Mouse (Mus musculus) kidney, embryonic 14.5 days (tissue): ENCODE results near the gene Capn15. TPM values are rescaled to one million over a fixed set of nuclear protein-coding genes. Genes with fewer than 3 reads are reported as not detected.
A peak's percentile ranks its signal among the peaks of the same experiment; 100 is the strongest.

Experiments
- ATAC-seq: fragments of 200-750 bp; cut with Nextera tagmentation; 2 replicates; pipeline ENCODE4 v1.8.0; 2017; ENCODE audit warnings: moderate number of reproducible peaks, mild to moderate bottlenecking, moderate TSS enrichment, moderate library complexity; ENCODE audit not compliant: low FRiP score, low TSS enrichment
- H3K27ac ChIP-seq: fragments of 300-500 bp; sonication (generic); 2 replicates; pipeline ENCODE4 v1.5.1; 2014; ENCODE audit warnings: low read depth, mild to moderate bottlenecking, low read length, moderate library complexity, mixed read lengths
- H3K27me3 ChIP-seq: fragments of 300-500 bp; sonication (generic); 2 replicates; pipeline ENCODE4 v1.6.1; 2014; ENCODE audit warnings: mild to moderate bottlenecking, low read length; ENCODE audit not compliant: control insufficient read depth, insufficient read depth
- H3K36me3 ChIP-seq: fragments of 300-500 bp; sonication (generic); 2 replicates; pipeline ENCODE4 v1.6.1; 2014; ENCODE audit warnings: low read length, mixed read lengths; ENCODE audit not compliant: control insufficient read depth, insufficient read depth
- H3K4me1 ChIP-seq: fragments of 300-500 bp; sonication (generic); 2 replicates; pipeline ENCODE4 v1.6.1; 2014; ENCODE audit warnings: low read length, mixed read lengths; ENCODE audit not compliant: control insufficient read depth, insufficient read depth
- H3K4me2 ChIP-seq: fragments of 300-500 bp; sonication (generic); replicated peaks from 2 replicates; pipeline ENCODE4 v1.6.1; 2014; ENCODE audit warnings: low read depth, mild to moderate bottlenecking, low read length
- H3K4me3 ChIP-seq: fragments of 300-500 bp; sonication (generic); 2 replicates; pipeline ENCODE4 v1.5.1; 2014; ENCODE audit warnings: mild to moderate bottlenecking, low read length
- H3K9ac ChIP-seq: fragments of 300-500 bp; sonication (generic); 2 replicates; pipeline ENCODE4 v1.6.1; 2014; ENCODE audit warnings: low read depth, mild to moderate bottlenecking, low read length, moderate library complexity
- H3K9me3 ChIP-seq: fragments of 300-500 bp; sonication (generic); 2 replicates; pipeline ENCODE4 v1.6.1; 2016; ENCODE audit warnings: low read length; ENCODE audit not compliant: control insufficient read depth
- WGBS: fragments of 180-500 bp; shearing (Covaris S2); extraction: QIAGEN DNeasy Blood & Tissue Kit; methylation state at CpG from one replicate; pipeline ENCODE4 v1.1.7; 2014; 5-methylcytosine and 5-hydroxymethylcytosine counted together
- polyA plus RNA-seq: library from polyadenylated mRNA; unstranded; fragments of >200 nt; fragmentation: Nextera tagmentation; extraction: Ambion mirVana; gene quantifications from 2 replicates; pipeline ENCODE4 v1.2.1, GENCODE M21; 2014

Gene Capn15
- polyA plus RNA-seq, 1 experiment from 2014 or later, result 35.3 TPM

GRCm38 (mm10) chr17:25984066-25984465, 1.5 kb downstream of the Capn15 start:
- ATAC-seq, result no peak
- Histone ChIP-seq H3K27me3 (no peaks in the 10 kb centered on the region), H3K36me3 (peaks cover 5% of the 10 kb centered on the region; the same call in 1 of the 2 replicates), H3K4me3 (peak overlapping the region; percentile 92; the same call in 1 of the 2 replicates), H3K9me3 (no peaks in the 10 kb centered on the region), H3K4me1 (peaks cover 14% of the 10 kb centered on the region; the same call in 1 of the 2 replicates), H3K27ac (no peak overlapping the region), H3K4me2 (peak overlapping the region; percentile 86), H3K9ac (peak overlapping the region; percentile 91; the same call in 1 of the 2 replicates)
- WGBS, result 97% methylated on average over 1 of the region's 1 CpGs

GRCm38 (mm10) chr17:25982913-25983312, 2.7 kb downstream of the Capn15 start:
- Histone ChIP-seq H3K9ac (no peak overlapping the region), H3K4me3 (no peak overlapping the region)
- WGBS, result 68% methylated on average over 3 of the region's 3 CpGs

GRCm38 (mm10) chr17:25980854-25981253, 4.7 kb downstream of the Capn15 start:
- H3K36me3 ChIP-seq, result no peaks in the 10 kb centered on the region
- peaks cover 14% of the 10 kb centered on the region; the same call in 1 of the 2 replicates for H3K4me1 ChIP-seq
- H3K27ac ChIP-seq, result no peak overlapping the region
- H3K4me2 ChIP-seq, result no peak overlapping the region
- no peak for ATAC-seq
- H3K27me3 ChIP-seq, result no peaks in the 10 kb centered on the region
- H3K9ac ChIP-seq, result no peak overlapping the region
- no peaks in the 10 kb centered on the region for H3K9me3 ChIP-seq
- no peak overlapping the region for H3K4me3 ChIP-seq
- 84% methylated on average over 5 of the region's 5 CpGs for WGBS

More at GRCm38 (mm10) chr17:25982913-25983312, 2.7 kb downstream of the Capn15 start:
- no peaks in the 10 kb centered on the region for H3K36me3 ChIP-seq
- peaks cover 14% of the 10 kb centered on the region; the same call in 1 of the 2 replicates for H3K4me1 ChIP-seq
- no peak overlapping the region for H3K27ac ChIP-seq
- H3K27me3 ChIP-seq, result no peaks in the 10 kb centered on the region
- ATAC-seq, result no peak
- no peak overlapping the region for H3K4me2 ChIP-seq
- H3K9me3 ChIP-seq, result no peaks in the 10 kb centered on the region

- ATAC-seq, result no peak
- Histone ChIP-seq H3K36me3 (no peaks in the 10 kb centered on the region), H3K9ac (no peak overlapping the region; the same call in 1 of the 2 replicates), H3K4me2 (no peak overlapping the region), H3K4me1 (peaks cover 14% of the 10 kb centered on the region; the same call in 1 of the 2 replicates), H3K4me3 (no peak overlapping the region), H3K9me3 (no peaks in the 10 kb centered on the region), H3K27ac (0 out of 2 replicates have a peak overlapping the region, but pooled peaks have one; percentile 30), H3K27me3 (no peaks in the 10 kb centered on the region)
- WGBS, result 87% methylated on average over 5 of the region's 5 CpGs
These were observed 5.5 kb downstream of the Capn15 start for GRCm38 (mm10) chr17:25979829-25980738.

- 88% methylated on average over 4 of the region's 4 CpGs for WGBS
- no peak overlapping the region for H3K27ac ChIP-seq
- H3K36me3 ChIP-seq, result 0 out of 2 replicates have a peak, but pooled peaks cover 3% of the 10 kb centered on the region
- H3K27me3 ChIP-seq, result no peaks in the 10 kb centered on the region
- no peaks in the 10 kb centered on the region for H3K9me3 ChIP-seq
- ATAC-seq, result no peak
- H3K4me2 ChIP-seq, result no peak overlapping the region
- H3K4me1 ChIP-seq, result 0 out of 2 replicates have a peak, but pooled peaks cover 10% of the 10 kb centered on the region
- no peak overlapping the region for H3K9ac ChIP-seq
- H3K4me3 ChIP-seq, result no peak overlapping the region
These were observed 14.5 kb downstream of the Capn15 start for GRCm38 (mm10) chr17:25970954-25971707.

GRCm38 (mm10) chr17:25970448-25970847, 15.1 kb downstream of the Capn15 start:
- no peak for ATAC-seq

GRCm38 (mm10) chr17:25968176-25968575, 17.4 kb downstream of the Capn15 start:
- WGBS, result 68% methylated on average over 1 of the region's 1 CpGs
- H3K4me1 ChIP-seq, result 0 out of 2 replicates have a peak, but pooled peaks cover 10% of the 10 kb centered on the region
- peaks cover 10% of the 10 kb centered on the region for H3K36me3 ChIP-seq
- H3K27ac ChIP-seq, result no peak overlapping the region
- no peaks in the 10 kb centered on the region for H3K9me3 ChIP-seq
- no peak overlapping the region for H3K9ac ChIP-seq
- no peak for ATAC-seq
- H3K27me3 ChIP-seq, result no peaks in the 10 kb centered on the region
- H3K4me2 ChIP-seq, result no peak overlapping the region
- H3K4me3 ChIP-seq, result no peak overlapping the region

More at GRCm38 (mm10) chr17:25970448-25970847, 15.1 kb downstream of the Capn15 start:
- Histone ChIP-seq H3K27me3 (no peaks in the 10 kb centered on the region), H3K9ac (no peak overlapping the region), H3K27ac (no peak overlapping the region), H3K36me3 (0 out of 2 replicates have a peak, but pooled peaks cover 3% of the 10 kb centered on the region), H3K4me1 (0 out of 2 replicates have a peak, but pooled peaks cover 10% of the 10 kb centered on the region), H3K4me3 (no peak overlapping the region), H3K9me3 (no peaks in the 10 kb centered on the region), H3K4me2 (no peak overlapping the region)
- 93% methylated on average over 9 of the region's 9 CpGs for WGBS

- H3K4me3 ChIP-seq, result no peak overlapping the region
- H3K27ac ChIP-seq, result no peak overlapping the region
- H3K9ac ChIP-seq, result no peak overlapping the region
- 0 out of 2 replicates have a peak, but pooled peaks cover 10% of the 10 kb centered on the region for H3K4me1 ChIP-seq
- H3K4me2 ChIP-seq, result no peak overlapping the region
- H3K36me3 ChIP-seq, result peaks cover 10% of the 10 kb centered on the region
- no peak for ATAC-seq
- H3K27me3 ChIP-seq, result no peaks in the 10 kb centered on the region
- H3K9me3 ChIP-seq, result no peaks in the 10 kb centered on the region
- WGBS, result 39% methylated on average over 3 of the region's 3 CpGs
These were observed 17.9 kb downstream of the Capn15 start for GRCm38 (mm10) chr17:25967652-25968051.
